Mouse (Mus musculus): ENCODE results near the gene Gm17622. TPM values are rescaled to one million over a fixed set of nuclear protein-coding genes. Genes with fewer than 3 reads are reported as not detected.

Gene Gm17622
- total RNA-seq (2023) = not detected in 2 replicates

DNA sequence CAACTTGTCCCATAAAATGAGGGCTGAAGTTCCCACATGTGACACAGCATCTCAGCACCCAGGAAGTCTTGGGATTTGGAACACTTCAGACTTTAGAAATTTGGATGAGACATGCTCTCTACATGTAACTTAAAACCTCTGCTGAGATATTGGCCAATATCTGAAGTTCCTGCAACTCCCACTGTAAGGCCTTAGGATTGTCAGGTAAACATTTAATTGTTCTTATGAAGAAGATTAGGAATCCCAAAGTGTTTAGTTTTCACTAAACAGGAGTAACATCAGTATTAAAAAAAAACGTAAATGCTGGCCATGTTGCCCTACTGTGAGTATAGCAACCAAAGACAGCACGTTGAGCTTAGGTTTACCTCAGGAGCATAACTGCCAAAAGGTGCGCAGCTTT, at the start of gene Gm17622:
Gene Gm17622, plus strand, starts transcription at position 301 of the 400 bp plus-strand sequence.

DNA sequence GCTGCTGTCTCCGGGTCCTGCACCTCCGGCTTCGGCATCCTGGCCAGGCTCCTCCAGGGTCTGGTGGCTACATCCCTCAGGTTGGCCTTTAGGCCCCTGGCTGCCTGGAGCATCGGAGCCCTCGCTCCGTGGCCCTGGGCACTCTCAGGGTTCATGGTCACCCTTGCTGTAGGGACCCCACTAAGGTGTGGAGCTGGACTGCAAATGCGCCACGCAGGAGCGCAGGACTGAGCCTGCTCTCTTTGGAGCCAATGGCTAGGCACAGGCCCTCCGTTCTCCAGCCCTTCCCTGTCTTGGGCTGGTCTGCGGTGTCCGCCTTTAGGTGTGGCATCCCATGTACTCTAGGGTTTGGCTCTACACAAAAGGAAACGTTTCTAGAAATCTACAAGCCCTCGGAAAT, 19.6 kb upstream of the Gm17622 start, which contains the start of gene Ankdd1b:
Gene Ankdd1b, minus strand, starts transcription at position 242 of the 400 bp plus-strand sequence.

Other genes with a start within 250 kb of the Gm17622 start
- 15.3 and 22.2 TPM in 2 replicates for gene Poc5, start 102.4 kb upstream of the Gm17622 start, total RNA-seq (2023)
- gene Ankdd1b, start 19.5 kb upstream of the Gm17622 start, total RNA-seq (2023) = not detected in 2 replicates
- gene Polk, start 51.8 kb downstream of the Gm17622 start, total RNA-seq (2023) = 2.9 and 3.6 TPM in 2 replicates
- 70.7 and 98.3 TPM in 2 replicates for gene Col4a3bp, start 51.9 kb downstream of the Gm17622 start, total RNA-seq (2023)
- 97.6 and 138 TPM in 2 replicates for gene Hmgcr, start 180.2 kb downstream of the Gm17622 start, total RNA-seq (2023)

Measured in neutrophil, adult 65 days (primary cell).